Mouse (Mus musculus): ENCODE data around the gene Pdcl2. TPM values are rescaled to one million over a fixed set of nuclear protein-coding genes. Genes with fewer than 3 reads are reported as not detected.

Gene Pdcl2
- polyA plus RNA-seq, 1 experiment from 2014 or later = not detected

GRCm38 (mm10) chr5:76351537-76351936 lies 20.6 kb upstream of the Pdcl2 start:
- Histone ChIP-seq H3K9ac (ENCODE audit: low read depth, low read length) (no peak overlapping the region), H3K9me3 (replicated peaks; ENCODE audit: control insufficient read depth, low read length) (no peaks in the 10 kb centered on the region), H3K4me3 (ENCODE audit: low read depth, low read length) (no peak overlapping the region), H3K4me2 (no peak overlapping the region), H3K27ac (ENCODE audit: low read depth, low read length) (no peak overlapping the region), H3K36me3 (ENCODE audit: control insufficient read depth, insufficient read depth, low read length) (no peaks in the 10 kb centered on the region), H3K4me1 (ENCODE audit: control insufficient read depth, insufficient read depth, low read length) (no peaks in the 10 kb centered on the region), H3K27me3 (ENCODE audit: control insufficient read depth, insufficient read depth, low read length) (no peaks in the 10 kb centered on the region)
- WGBS (ENCODE audit: insufficient replicate concordance) = 68% methylated on average over 5 of the region's 5 CpGs
- no peak for ATAC-seq (replicated peaks; ENCODE audit: insufficient number of reproducible peaks, low FRiP score, low TSS enrichment)

- Histone ChIP-seq H3K27me3 (ENCODE audit: control insufficient read depth, insufficient read depth, low read length) (no peaks in the 10 kb centered on the region), H3K4me3 (ENCODE audit: low read depth, low read length) (no peak overlapping the region), H3K9ac (ENCODE audit: low read depth, low read length) (no peak overlapping the region), H3K4me1 (ENCODE audit: control insufficient read depth, insufficient read depth, low read length) (no peaks in the 10 kb centered on the region), H3K36me3 (ENCODE audit: control insufficient read depth, insufficient read depth, low read length) (no peaks in the 10 kb centered on the region), H3K4me2 (no peak overlapping the region), H3K9me3 (replicated peaks; ENCODE audit: control insufficient read depth, low read length) (no peaks in the 10 kb centered on the region), H3K27ac (ENCODE audit: low read depth, low read length) (no peak overlapping the region)
- WGBS (ENCODE audit: insufficient replicate concordance) = 68% methylated on average over 2 of the region's 2 CpGs
- ATAC-seq (replicated peaks; ENCODE audit: insufficient number of reproducible peaks, low FRiP score, low TSS enrichment) = no peak
Observed at GRCm38 (mm10) chr5:76346137-76346536, 15.2 kb upstream of the Pdcl2 start.

- 56% methylated on average over 2 of the region's 2 CpGs for WGBS (ENCODE audit: insufficient replicate concordance)
Observed at GRCm38 (mm10) chr5:76340931-76341330, 10.0 kb upstream of the Pdcl2 start.

GRCm38 (mm10) chr5:76337100-76337499 lies 6.1 kb upstream of the Pdcl2 start:
- WGBS (ENCODE audit: insufficient replicate concordance) = 76% methylated on average over 8 of the region's 8 CpGs
- no peaks in the 10 kb centered on the region for H3K4me1 ChIP-seq (ENCODE audit: control insufficient read depth, insufficient read depth, low read length)
- H3K9me3 ChIP-seq (replicated peaks; ENCODE audit: control insufficient read depth, low read length) = no peaks in the 10 kb centered on the region
- no peak overlapping the region for H3K4me2 ChIP-seq
- H3K4me3 ChIP-seq (ENCODE audit: low read depth, low read length) = no peak overlapping the region
- H3K36me3 ChIP-seq (ENCODE audit: control insufficient read depth, insufficient read depth, low read length) = no peaks in the 10 kb centered on the region
- H3K27ac ChIP-seq (ENCODE audit: low read depth, low read length) = no peak overlapping the region
- ATAC-seq (replicated peaks; ENCODE audit: insufficient number of reproducible peaks, low FRiP score, low TSS enrichment) = no peak
- H3K27me3 ChIP-seq (ENCODE audit: control insufficient read depth, insufficient read depth, low read length) = no peaks in the 10 kb centered on the region
- no peak overlapping the region for H3K9ac ChIP-seq (ENCODE audit: low read depth, low read length)

More at GRCm38 (mm10) chr5:76340931-76341330, 10.0 kb upstream of the Pdcl2 start:
- no peaks in the 10 kb centered on the region for H3K9me3 ChIP-seq (replicated peaks; ENCODE audit: control insufficient read depth, low read length)
- no peaks in the 10 kb centered on the region for H3K27me3 ChIP-seq (ENCODE audit: control insufficient read depth, insufficient read depth, low read length)
- H3K4me2 ChIP-seq = no peak overlapping the region
- ATAC-seq (replicated peaks; ENCODE audit: insufficient number of reproducible peaks, low FRiP score, low TSS enrichment) = no peak
- H3K36me3 ChIP-seq (ENCODE audit: control insufficient read depth, insufficient read depth, low read length) = no peaks in the 10 kb centered on the region
- H3K4me3 ChIP-seq (ENCODE audit: low read depth, low read length) = no peak overlapping the region
- H3K27ac ChIP-seq (ENCODE audit: low read depth, low read length) = no peak overlapping the region
- H3K4me1 ChIP-seq (ENCODE audit: control insufficient read depth, insufficient read depth, low read length) = no peaks in the 10 kb centered on the region
- no peak overlapping the region for H3K9ac ChIP-seq (ENCODE audit: low read depth, low read length)

GRCm38 (mm10) chr5:76333833-76334232 lies 2.9 kb upstream of the Pdcl2 start:
- no peak overlapping the region for H3K4me3 ChIP-seq (ENCODE audit: low read depth, low read length)
- H3K4me2 ChIP-seq = no peak overlapping the region
- WGBS (ENCODE audit: insufficient replicate concordance) = 85% methylated on average over 4 of the region's 4 CpGs
- no peaks in the 10 kb centered on the region for H3K27me3 ChIP-seq (ENCODE audit: control insufficient read depth, insufficient read depth, low read length)
- no peaks in the 10 kb centered on the region for H3K36me3 ChIP-seq (ENCODE audit: control insufficient read depth, insufficient read depth, low read length)
- no peak overlapping the region for H3K27ac ChIP-seq (ENCODE audit: low read depth, low read length)
- H3K9me3 ChIP-seq (replicated peaks; ENCODE audit: control insufficient read depth, low read length) = no peaks in the 10 kb centered on the region
- no peak for ATAC-seq (replicated peaks; ENCODE audit: insufficient number of reproducible peaks, low FRiP score, low TSS enrichment)
- no peaks in the 10 kb centered on the region for H3K4me1 ChIP-seq (ENCODE audit: control insufficient read depth, insufficient read depth, low read length)
- no peak overlapping the region for H3K9ac ChIP-seq (ENCODE audit: low read depth, low read length)

GRCm38 (mm10) chr5:76327296-76327695 lies 3.7 kb downstream of the Pdcl2 start:
- H3K27ac ChIP-seq (ENCODE audit: low read depth, low read length) = no peak overlapping the region
- no peak overlapping the region for H3K4me2 ChIP-seq
- no peaks in the 10 kb centered on the region for H3K9me3 ChIP-seq (replicated peaks; ENCODE audit: control insufficient read depth, low read length)
- no peak overlapping the region for H3K9ac ChIP-seq (ENCODE audit: low read depth, low read length)
- H3K4me1 ChIP-seq (ENCODE audit: control insufficient read depth, insufficient read depth, low read length) = no peaks in the 10 kb centered on the region
- no peaks in the 10 kb centered on the region for H3K27me3 ChIP-seq (ENCODE audit: control insufficient read depth, insufficient read depth, low read length)
- H3K4me3 ChIP-seq (ENCODE audit: low read depth, low read length) = no peak overlapping the region
- WGBS (ENCODE audit: insufficient replicate concordance) = 73% methylated on average over 2 of the region's 2 CpGs
- H3K36me3 ChIP-seq (ENCODE audit: control insufficient read depth, insufficient read depth, low read length) = no peaks in the 10 kb centered on the region
- no peak for ATAC-seq (replicated peaks; ENCODE audit: insufficient number of reproducible peaks, low FRiP score, low TSS enrichment)

GRCm38 (mm10) chr5:76325113-76325512 lies 5.8 kb downstream of the Pdcl2 start:
- H3K4me2 ChIP-seq = no peak overlapping the region
- no peak overlapping the region for H3K4me3 ChIP-seq (ENCODE audit: low read depth, low read length)
- no peaks in the 10 kb centered on the region for H3K36me3 ChIP-seq (ENCODE audit: control insufficient read depth, insufficient read depth, low read length)
- H3K9me3 ChIP-seq (replicated peaks; ENCODE audit: control insufficient read depth, low read length) = no peaks in the 10 kb centered on the region
- no peak overlapping the region for H3K9ac ChIP-seq (ENCODE audit: low read depth, low read length)
- 81% methylated on average over 4 of the region's 4 CpGs for WGBS (ENCODE audit: insufficient replicate concordance)
- no peak overlapping the region for H3K27ac ChIP-seq (ENCODE audit: low read depth, low read length)
- no peak for ATAC-seq (replicated peaks; ENCODE audit: insufficient number of reproducible peaks, low FRiP score, low TSS enrichment)
- no peaks in the 10 kb centered on the region for H3K4me1 ChIP-seq (ENCODE audit: control insufficient read depth, insufficient read depth, low read length)
- H3K27me3 ChIP-seq (ENCODE audit: control insufficient read depth, insufficient read depth, low read length) = no peaks in the 10 kb centered on the region

GRCm38 (mm10) chr5:76321249-76322196 lies 9.4 kb downstream of the Pdcl2 start:
- Histone ChIP-seq H3K4me1 (ENCODE audit: control insufficient read depth, insufficient read depth, low read length) (no peaks in the 10 kb centered on the region), H3K4me3 (ENCODE audit: low read depth, low read length) (no peak overlapping the region), H3K9me3 (replicated peaks; ENCODE audit: control insufficient read depth, low read length) (no peaks in the 10 kb centered on the region), H3K36me3 (ENCODE audit: control insufficient read depth, insufficient read depth, low read length) (no peaks in the 10 kb centered on the region), H3K27ac (ENCODE audit: low read depth, low read length) (no peak overlapping the region), H3K27me3 (ENCODE audit: control insufficient read depth, insufficient read depth, low read length) (no peaks in the 10 kb centered on the region), H3K9ac (ENCODE audit: low read depth, low read length) (no peak overlapping the region), H3K4me2 (no peak overlapping the region)
- ATAC-seq (replicated peaks; ENCODE audit: insufficient number of reproducible peaks, low FRiP score, low TSS enrichment) = no peak
- WGBS (ENCODE audit: insufficient replicate concordance) = 69% methylated on average over 11 of the region's 11 CpGs

GRCm38 (mm10) chr5:76308206-76308605 lies 22.8 kb downstream of the Pdcl2 start:
- H3K9me3 ChIP-seq (replicated peaks; ENCODE audit: control insufficient read depth, low read length) = no peaks in the 10 kb centered on the region
- no peak for ATAC-seq (replicated peaks; ENCODE audit: insufficient number of reproducible peaks, low FRiP score, low TSS enrichment)
- H3K9ac ChIP-seq (ENCODE audit: low read depth, low read length) = no peak overlapping the region
- H3K4me3 ChIP-seq (ENCODE audit: low read depth, low read length) = no peak overlapping the region
- no peak overlapping the region for H3K27ac ChIP-seq (ENCODE audit: low read depth, low read length)
- no peaks in the 10 kb centered on the region for H3K27me3 ChIP-seq (ENCODE audit: control insufficient read depth, insufficient read depth, low read length)
- no peak overlapping the region for H3K4me2 ChIP-seq
- no peaks in the 10 kb centered on the region for H3K36me3 ChIP-seq (ENCODE audit: control insufficient read depth, insufficient read depth, low read length)
- H3K4me1 ChIP-seq (ENCODE audit: control insufficient read depth, insufficient read depth, low read length) = 0 out of 2 replicates have a peak, but pooled peaks cover 4% of the 10 kb centered on the region
- 73% methylated on average over 2 of the region's 2 CpGs for WGBS (ENCODE audit: insufficient replicate concordance)

All from heart, embryonic 11.5 days (tissue).